Mouse (Mus musculus): ENCODE measurements around the gene Rnf135.

DNA sequence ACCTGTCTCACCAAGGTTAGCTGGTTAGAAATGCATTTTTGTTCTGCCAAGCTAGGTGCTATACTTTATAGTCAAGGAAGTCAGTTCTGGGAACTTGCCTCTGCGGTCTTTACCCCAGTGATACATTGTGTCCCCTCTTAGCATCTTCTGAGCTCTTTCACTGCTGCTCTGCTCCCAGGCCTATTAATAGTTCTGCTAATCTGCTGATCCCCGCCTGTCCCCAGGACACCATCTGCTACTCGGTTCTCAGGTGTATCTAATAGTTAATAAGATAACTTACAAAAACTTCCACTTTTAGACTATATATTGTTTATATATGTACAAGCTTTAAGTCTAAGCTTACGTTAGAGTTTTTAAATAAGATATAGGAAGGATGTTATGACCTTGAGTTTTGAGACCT lies 54.7 kb downstream of the Rnf135 start:
- TF ChIP-seq CTCF (conservative IDR thresholded peaks at IDR 0.05; ENCODE audit: low read length) = no peak
- no peak for TF ChIP-seq POU5F1 (IDR thresholded peaks at IDR 0.05; ENCODE audit: borderline replicate concordance, low read length)
- no peak for TF ChIP-seq NANOG (IDR thresholded peaks at IDR 0.05; ENCODE audit: borderline replicate concordance, low read length)

All from E14TG2a.4 (cell line).